Mouse (Mus musculus) layer of hippocampus, postnatal 14 days (tissue): ENCODE measurements around the gene Smarcc2. TPM values are rescaled to one million over a fixed set of nuclear protein-coding genes. Genes with fewer than 3 reads are reported as not detected.
A peak's percentile ranks its signal among the peaks of the same experiment; 100 is the strongest.

Experiments
- DNase-seq, 2 experiments: peaks; one replicate each; pipeline ENCODE4 v3.0.0; 2021 to 2022; ENCODE audit warnings: low spot score in 2 of 2, mixed read lengths in 1 of 2
- long read RNA-seq, 2 experiments: library from polyadenylated mRNA; stranded (forward); transcript quantifications; one replicate each; pipeline ENCODE4 v2.0.0; 2021
- total RNA-seq, 2 experiments: library from RNA; stranded (reverse); gene quantifications; 2 replicates each; pipeline ENCODE4 v1.2.3; 2021

Gene Smarcc2
- 100 to 1,000 TPM; 208 to 212 TPM for total RNA-seq
- long read RNA-seq, experiment 1, full-length matches to known transcripts = 48 of 98 reads
- long read RNA-seq, experiment 1, partial matches to known transcripts = 36 of 98 reads
- long read RNA-seq, experiment 1, other reads (novel, unspliced or antisense) = 14 of 98 reads
- long read RNA-seq, experiment 2, full-length matches to known transcripts = 43 of 117 reads
- long read RNA-seq, experiment 2, partial matches to known transcripts = 44 of 117 reads
- long read RNA-seq, experiment 2, other reads (novel, unspliced or antisense) = 30 of 117 reads

GRCm38 (mm10) chr10:128458719-128459408, at the start of gene Smarcc2:
Gene Smarcc2 (plus strand): TSS chr10:128459248.
- peak; percentile 74 to 80 for DNase-seq

GRCm38 (mm10) chr10:128409692-128410559, 49.1 kb upstream of the Smarcc2 start:
- peak; percentile 95 to 99 for DNase-seq

- DNase-seq = no peak
Measured at GRCm38 (mm10) chr10:128410560-128410845, 48.5 kb upstream of the Smarcc2 start.

GRCm38 (mm10) chr10:128411211-128412054, 47.6 kb upstream of the Smarcc2 start, which contains the start of the genes Nabp2 and Rnf41:
Gene Nabp2 (minus strand): TSS chr10:128411492.
Gene Rnf41 (plus strand): TSS chr10:128411657.
- DNase-seq = peak; percentile 94 to 97

GRCm38 (mm10) chr10:128412055-128412381, 47.0 kb upstream of the Smarcc2 start:
- DNase-seq = no peak

- no peak for DNase-seq
Measured at GRCm38 (mm10) chr10:128412558-128412957, 46.5 kb upstream of the Smarcc2 start.

- DNase-seq = no peak
Measured at GRCm38 (mm10) chr10:128413076-128413475, 46.0 kb upstream of the Smarcc2 start.

GRCm38 (mm10) chr10:128414848-128415247, 44.2 kb upstream of the Smarcc2 start:
- DNase-seq = no peak

GRCm38 (mm10) chr10:128422426-128422825, 36.6 kb upstream of the Smarcc2 start:
- DNase-seq = no peak

- DNase-seq = no peak
Measured at GRCm38 (mm10) chr10:128424604-128425003, 34.4 kb upstream of the Smarcc2 start.

- DNase-seq = no peak
Measured at GRCm38 (mm10) chr10:128425260-128425659, 33.8 kb upstream of the Smarcc2 start.

GRCm38 (mm10) chr10:128429052-128429451, 30.0 kb upstream of the Smarcc2 start:
- no peak for DNase-seq

- DNase-seq = no peak
Measured at GRCm38 (mm10) chr10:128429454-128429853, 29.6 kb upstream of the Smarcc2 start.

GRCm38 (mm10) chr10:128433417-128433816, 25.6 kb upstream of the Smarcc2 start:
- no peak for DNase-seq

- no peak for DNase-seq
Measured at GRCm38 (mm10) chr10:128434681-128435080, 24.4 kb upstream of the Smarcc2 start.

GRCm38 (mm10) chr10:128435186-128435823, 23.7 kb upstream of the Smarcc2 start:
- no peak for DNase-seq

- DNase-seq = no peak
Measured at GRCm38 (mm10) chr10:128435873-128436272, 23.2 kb upstream of the Smarcc2 start.

GRCm38 (mm10) chr10:128436376-128436775, 22.7 kb upstream of the Smarcc2 start:
- no peak for DNase-seq

GRCm38 (mm10) chr10:128438675-128439279, 20.3 kb upstream of the Smarcc2 start:
- peak in 1 of 2 experiments; percentile 26 for DNase-seq

GRCm38 (mm10) chr10:128440407-128440806, 18.6 kb upstream of the Smarcc2 start:
- no peak for DNase-seq
